Mouse (Mus musculus): Measurements from ENCODE around the gene Tbc1d23. TPM values are rescaled to one million over a fixed set of nuclear protein-coding genes. Genes with fewer than 3 reads are reported as not detected.

Gene Tbc1d23
- polyA plus RNA-seq, 1 experiment: 39.4 TPM

- TF ChIP-seq CTCF (IDR thresholded peaks at IDR 0.05; ENCODE audit: borderline replicate concordance, insufficient read depth, low read depth, low read length) (no peak), POLR2A (IDR thresholded peaks at IDR 0.05; ENCODE audit: borderline replicate concordance, insufficient read depth, low read length) (no peak)
- Histone ChIP-seq H3K27ac (ENCODE audit: insufficient read depth, low read length) (no peak overlapping the region), H3K27me3 (ENCODE audit: control insufficient read depth, insufficient read depth, low read length) (no peaks in the 10 kb centered on the region), H3K4me3 (replicated peaks; ENCODE audit: insufficient read depth, low read depth, low read length) (no peak overlapping the region), H3K4me1 (ENCODE audit: control insufficient read depth, insufficient read depth, low read length) (no peaks in the 10 kb centered on the region)
- WGBS: 62% methylated on average over 4 of the region's 4 CpGs
- DNase-seq: no peak
Observed at GRCm38 (mm10) chr16:57168236-57168635, 63.1 kb downstream of the Tbc1d23 start.

- TF ChIP-seq CTCF (IDR thresholded peaks at IDR 0.05; ENCODE audit: borderline replicate concordance, insufficient read depth, low read depth, low read length): no peak
- no peak for TF ChIP-seq POLR2A (IDR thresholded peaks at IDR 0.05; ENCODE audit: borderline replicate concordance, insufficient read depth, low read length)
- no peak for DNase-seq
- 21% methylated on average over 5 of the region's 5 CpGs for WGBS
- H3K4me1 ChIP-seq (ENCODE audit: control insufficient read depth, insufficient read depth, low read length): no peaks in the 10 kb centered on the region
- peak overlapping the region; percentile 79 for H3K4me3 ChIP-seq (replicated peaks; ENCODE audit: insufficient read depth, low read depth, low read length)
- H3K27me3 ChIP-seq (ENCODE audit: control insufficient read depth, insufficient read depth, low read length): no peaks in the 10 kb centered on the region
- peak overlapping the region; percentile 34 for H3K27ac ChIP-seq (ENCODE audit: insufficient read depth, low read length)
Observed at GRCm38 (mm10) chr16:57167514-57167912, 63.8 kb downstream of the Tbc1d23 start.

- WGBS: 1% methylated on average over 58 of the region's 58 CpGs
- Histone ChIP-seq H3K27ac (ENCODE audit: insufficient read depth, low read length) (peak within 1 kb of the TSS; percentile 53), H3K4me3 (replicated peaks; ENCODE audit: insufficient read depth, low read depth, low read length) (peak within 1 kb of the TSS; percentile 79), H3K27me3 (ENCODE audit: control insufficient read depth, insufficient read depth, low read length) (no peaks in the 10 kb centered on the region), H3K4me1 (ENCODE audit: control insufficient read depth, insufficient read depth, low read length) (no peaks in the 10 kb centered on the region)
- TF ChIP-seq POLR2A (IDR thresholded peaks at IDR 0.05; ENCODE audit: borderline replicate concordance, insufficient read depth, low read length) (peak; percentile 69), CTCF (IDR thresholded peaks at IDR 0.05; ENCODE audit: borderline replicate concordance, insufficient read depth, low read depth, low read length) (peak; percentile 62; the same call in 1 of the 2 replicates)
- peak; percentile 91 to 94 for DNase-seq
Observed at GRCm38 (mm10) chr16:57166611-57167513, 64.4 kb downstream of the Tbc1d23 start, which contains the start of gene Nit2. Gene Nit2, minus strand, starts transcription at chr16:57167341.

- no peak overlapping the region for H3K27ac ChIP-seq (ENCODE audit: insufficient read depth, low read length)
Observed at GRCm38 (mm10) chr16:57166086-57166485, 65.2 kb downstream of the Tbc1d23 start.

GRCm38 (mm10) chr16:57165157-57165556 lies 66.1 kb downstream of the Tbc1d23 start:
- WGBS: 97% methylated on average over 5 of the region's 5 CpGs
- no peak for DNase-seq
- Histone ChIP-seq H3K4me1 (ENCODE audit: control insufficient read depth, insufficient read depth, low read length) (no peaks in the 10 kb centered on the region), H3K27me3 (ENCODE audit: control insufficient read depth, insufficient read depth, low read length) (no peaks in the 10 kb centered on the region), H3K27ac (ENCODE audit: insufficient read depth, low read length) (no peak overlapping the region), H3K4me3 (replicated peaks; ENCODE audit: insufficient read depth, low read depth, low read length) (no peak overlapping the region)
- TF ChIP-seq CTCF (IDR thresholded peaks at IDR 0.05; ENCODE audit: borderline replicate concordance, insufficient read depth, low read depth, low read length): no peak
- no peak for TF ChIP-seq POLR2A (IDR thresholded peaks at IDR 0.05; ENCODE audit: borderline replicate concordance, insufficient read depth, low read length)

More at GRCm38 (mm10) chr16:57166086-57166485, 65.2 kb downstream of the Tbc1d23 start:
- Histone ChIP-seq H3K4me3 (replicated peaks; ENCODE audit: insufficient read depth, low read depth, low read length) (no peak overlapping the region), H3K4me1 (ENCODE audit: control insufficient read depth, insufficient read depth, low read length) (no peaks in the 10 kb centered on the region), H3K27me3 (ENCODE audit: control insufficient read depth, insufficient read depth, low read length) (no peaks in the 10 kb centered on the region)
- no peak for DNase-seq
- 77% methylated on average over 6 of the region's 6 CpGs for WGBS
- TF ChIP-seq POLR2A (IDR thresholded peaks at IDR 0.05; ENCODE audit: borderline replicate concordance, insufficient read depth, low read length) (no peak), CTCF (IDR thresholded peaks at IDR 0.05; ENCODE audit: borderline replicate concordance, insufficient read depth, low read depth, low read length) (no peak)

- no peak for DNase-seq
- no peak for TF ChIP-seq CTCF (IDR thresholded peaks at IDR 0.05; ENCODE audit: borderline replicate concordance, insufficient read depth, low read depth, low read length)
- no peak for TF ChIP-seq POLR2A (IDR thresholded peaks at IDR 0.05; ENCODE audit: borderline replicate concordance, insufficient read depth, low read length)
- H3K4me1 ChIP-seq (ENCODE audit: control insufficient read depth, insufficient read depth, low read length): no peaks in the 10 kb centered on the region
- no peak overlapping the region for H3K27ac ChIP-seq (ENCODE audit: insufficient read depth, low read length)
- no peaks in the 10 kb centered on the region for H3K27me3 ChIP-seq (ENCODE audit: control insufficient read depth, insufficient read depth, low read length)
- H3K4me3 ChIP-seq (replicated peaks; ENCODE audit: insufficient read depth, low read depth, low read length): no peak overlapping the region
- WGBS: 94% methylated on average over 1 of the region's 1 CpGs
Observed at GRCm38 (mm10) chr16:57163694-57164093, 67.6 kb downstream of the Tbc1d23 start.

- no peaks in the 10 kb centered on the region for H3K4me1 ChIP-seq (ENCODE audit: control insufficient read depth, insufficient read depth, low read length)
- 90% methylated on average over 5 of the region's 5 CpGs for WGBS
Observed at GRCm38 (mm10) chr16:57162841-57163240, 68.5 kb downstream of the Tbc1d23 start.

GRCm38 (mm10) chr16:57159835-57160234 lies 71.5 kb downstream of the Tbc1d23 start:
- no peaks in the 10 kb centered on the region for H3K4me1 ChIP-seq (ENCODE audit: control insufficient read depth, insufficient read depth, low read length)
- no peak for TF ChIP-seq POLR2A (IDR thresholded peaks at IDR 0.05; ENCODE audit: borderline replicate concordance, insufficient read depth, low read length)
- TF ChIP-seq CTCF (IDR thresholded peaks at IDR 0.05; ENCODE audit: borderline replicate concordance, insufficient read depth, low read depth, low read length): no peak
- no peak overlapping the region for H3K27ac ChIP-seq (ENCODE audit: insufficient read depth, low read length)
- WGBS: 58% methylated on average over 7 of the region's 7 CpGs
- no peaks in the 10 kb centered on the region for H3K27me3 ChIP-seq (ENCODE audit: control insufficient read depth, insufficient read depth, low read length)
- no peak for DNase-seq
- H3K4me3 ChIP-seq (replicated peaks; ENCODE audit: insufficient read depth, low read depth, low read length): no peak overlapping the region

More at GRCm38 (mm10) chr16:57162841-57163240, 68.5 kb downstream of the Tbc1d23 start:
- no peak for DNase-seq
- no peak overlapping the region for H3K4me3 ChIP-seq (replicated peaks; ENCODE audit: insufficient read depth, low read depth, low read length)
- no peak overlapping the region for H3K27ac ChIP-seq (ENCODE audit: insufficient read depth, low read length)
- no peak for TF ChIP-seq CTCF (IDR thresholded peaks at IDR 0.05; ENCODE audit: borderline replicate concordance, insufficient read depth, low read depth, low read length)
- TF ChIP-seq POLR2A (IDR thresholded peaks at IDR 0.05; ENCODE audit: borderline replicate concordance, insufficient read depth, low read length): no peak
- no peaks in the 10 kb centered on the region for H3K27me3 ChIP-seq (ENCODE audit: control insufficient read depth, insufficient read depth, low read length)

Measured in cerebellum, adult 2 months (tissue).